Mouse (Mus musculus) lung, postnatal 0 days (tissue): ENCODE measurements around the gene Dnajb4. TPM values are rescaled to one million over a fixed set of nuclear protein-coding genes. Genes with fewer than 3 reads are reported as not detected.

Experiments
- ATAC-seq: fragments of 200-750 bp; cut with Nextera tagmentation; 2 replicates; pipeline ENCODE4 v1.8.0; 2017; ENCODE audit warnings: moderate library complexity
- DNase-seq: peaks from one replicate; pipeline ENCODE4 v3.0.0-alpha.2; 2016; ENCODE audit warnings: low spot score
- H3K27ac ChIP-seq: fragments of 300-500 bp; sonication (generic); 2 replicates; pipeline ENCODE4 v1.5.1; 2014; ENCODE audit warnings: antibody characterized with exemption, mild to moderate bottlenecking, low read length, mixed read lengths
- H3K27me3 ChIP-seq: fragments of 300-500 bp; sonication (generic); replicated peaks from 2 replicates; pipeline ENCODE4 v1.6.1; 2014; ENCODE audit warnings: low read length, mixed read lengths; ENCODE audit not compliant: insufficient read depth
- H3K36me3 ChIP-seq: fragments of 300-500 bp; sonication (generic); 2 replicates; pipeline ENCODE4 v1.6.1; 2014; ENCODE audit warnings: low read length, mixed read lengths; ENCODE audit not compliant: insufficient read depth
- H3K4me1 ChIP-seq: fragments of 300-500 bp; sonication (generic); 2 replicates; pipeline ENCODE4 v1.6.1; 2014; ENCODE audit warnings: antibody characterized with exemption, low read depth, low read length, mixed read lengths; ENCODE audit not compliant: insufficient read depth
- H3K4me2 ChIP-seq: fragments of 300-500 bp; sonication (generic); replicated peaks from 2 replicates; pipeline ENCODE4 v1.6.1; 2014; ENCODE audit warnings: low read depth, mild to moderate bottlenecking, low read length, moderate library complexity, mixed read lengths
- H3K4me3 ChIP-seq: fragments of 300-500 bp; sonication (generic); 2 replicates; pipeline ENCODE4 v1.5.1; 2014; ENCODE audit warnings: low read depth, low read length
- H3K9ac ChIP-seq: fragments of 300-500 bp; sonication (generic); replicated peaks from 2 replicates; pipeline ENCODE4 v1.6.1; 2014; ENCODE audit warnings: low read depth, mild to moderate bottlenecking
- H3K9me3 ChIP-seq: fragments of 300-500 bp; sonication (generic); 2 replicates; pipeline ENCODE4 v1.6.1; 2016; ENCODE audit warnings: low read length, mixed read lengths
- CTCF ChIP-seq: IDR thresholded peaks from 2 replicates; pipeline ENCODE4 v1.5.1; 2016; ENCODE audit warnings: antibody characterized with exemption, mild to moderate bottlenecking
- EP300 ChIP-seq: IDR thresholded peaks from 2 replicates; pipeline ENCODE4 v1.6.1; 2016; ENCODE audit warnings: antibody characterized with exemption, mild to moderate bottlenecking, control low read depth
- WGBS: fragments of 180-500 bp; shearing (Covaris S2); extraction: QIAGEN DNeasy Blood & Tissue Kit; methylation state at CpG from one replicate; pipeline ENCODE4 v1.1.7; 2014; 5-methylcytosine and 5-hydroxymethylcytosine counted together
- polyA plus RNA-seq: library from polyadenylated mRNA; unstranded; fragments of >200 nt; fragmentation: Nextera tagmentation; extraction: Ambion mirVana; gene quantifications from 2 replicates; pipeline ENCODE4 v1.2.1, GENCODE M21; 2015

The Dnajb4 gene
- polyA plus RNA-seq, 1 experiment from 2014 or later: 54.0 TPM

DNA sequence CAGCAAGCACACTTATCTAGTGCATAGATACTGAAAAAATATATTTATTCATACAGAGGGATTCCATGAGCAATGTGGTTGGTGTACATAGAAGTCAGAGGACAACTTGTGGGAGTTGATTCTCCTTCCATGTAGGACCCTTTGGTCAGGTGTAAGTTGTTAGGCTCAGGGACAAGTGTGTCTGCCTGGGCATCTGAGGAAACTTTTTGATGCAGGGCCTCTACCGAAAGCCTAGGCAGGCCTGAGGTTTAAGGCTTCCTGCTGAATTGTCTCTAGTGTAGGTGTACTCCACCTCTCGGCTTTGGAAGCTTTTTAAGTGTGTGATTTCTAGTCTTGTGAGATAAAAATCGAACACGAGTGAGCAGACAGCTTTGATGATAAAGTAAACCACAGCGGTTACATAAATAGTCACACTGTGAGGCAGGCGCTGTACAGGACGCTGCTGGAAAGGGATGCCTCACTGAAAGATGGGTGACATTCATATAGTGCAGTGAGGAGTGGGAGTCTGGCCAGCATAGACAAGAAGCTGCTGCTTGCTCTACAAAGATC lies 1.7 kb upstream of the Dnajb4 start:
- H3K36me3 ChIP-seq: no peaks in the 10 kb centered on the region
- H3K9me3 ChIP-seq: no peaks in the 10 kb centered on the region
- no peak for ATAC-seq

GRCm38 (mm10) chr3:152210728-152211391 lies 758 bp upstream of the Dnajb4 start:
- Histone ChIP-seq H3K9me3 (no peaks in the 10 kb centered on the region), H3K4me3 (peak overlapping the region; percentile 84), H3K36me3 (no peaks in the 10 kb centered on the region), H3K4me1 (peaks cover 9% of the 10 kb centered on the region), H3K27ac (peak overlapping the region; percentile 97), H3K27me3 (no peaks in the 10 kb centered on the region), H3K9ac (peak overlapping the region; percentile 98), H3K4me2 (peak overlapping the region; percentile 85)
- TF ChIP-seq EP300 (no peak), CTCF (no peak)
- WGBS: under 1% methylated on average over 52 of the region's 68 CpGs
- DNase-seq (peak; percentile 79), ATAC-seq (peak; percentile 53)

More for the DNA sequence above, 1.7 kb upstream of the Dnajb4 start:
- WGBS: 0% methylated on average over 7 of the region's 7 CpGs
- DNase-seq: no peak
- 0 out of 2 replicates have a peak overlapping the region, but pooled peaks have one; percentile 97 for H3K27ac ChIP-seq
- TF ChIP-seq CTCF (no peak), EP300 (no peak)
- H3K9ac ChIP-seq: peak overlapping the region; percentile 98
- H3K4me1 ChIP-seq: peaks cover 9% of the 10 kb centered on the region
- H3K4me2 ChIP-seq: peak overlapping the region; percentile 85
- H3K27me3 ChIP-seq: no peaks in the 10 kb centered on the region
- H3K4me3 ChIP-seq: peak overlapping the region; percentile 84

DNA sequence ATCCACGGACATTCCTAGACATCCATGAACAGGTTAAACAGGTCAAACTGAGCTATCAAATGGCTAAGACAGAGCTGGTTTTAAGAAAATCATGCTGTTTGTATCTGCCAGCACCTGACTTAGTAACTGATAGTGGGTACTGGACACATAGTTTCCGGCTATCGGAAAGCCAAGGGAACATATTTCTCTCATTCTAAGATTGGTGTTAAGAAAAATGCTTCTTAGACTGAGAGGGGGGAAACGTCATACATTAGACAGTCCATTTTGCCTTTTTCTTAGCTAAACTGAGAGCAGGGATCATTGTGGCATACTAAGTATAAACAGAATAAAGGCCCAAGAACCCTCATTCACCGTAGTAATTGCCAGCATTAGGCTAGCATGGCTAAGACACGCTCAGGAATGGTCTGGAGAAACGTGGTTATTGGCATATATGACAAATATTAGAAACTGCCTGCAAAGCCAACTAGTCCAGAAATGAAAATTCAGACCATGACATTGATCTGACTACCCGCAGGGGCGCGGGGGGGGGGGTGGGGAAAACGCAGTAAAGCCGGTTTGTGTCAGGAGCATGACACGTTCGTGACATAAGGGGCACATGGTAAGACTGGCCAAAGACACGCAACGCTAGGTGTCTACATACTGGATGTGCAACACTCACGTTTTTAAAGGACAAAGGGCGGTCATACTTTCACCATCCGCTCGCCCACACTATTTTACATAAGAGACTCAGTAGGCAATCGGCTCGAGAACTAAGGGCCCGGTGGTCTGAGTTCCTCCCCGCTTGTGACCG lies 730 bp downstream of the Dnajb4 start:
- H3K27ac ChIP-seq: peak overlapping the region; percentile 97
- 2% methylated on average over 25 of the region's 25 CpGs for WGBS
- ATAC-seq: peak; percentile 29
- 0 out of 2 replicates have a peak, but pooled peaks have one; percentile 11 for TF ChIP-seq CTCF
- TF ChIP-seq EP300: no peak
- peak overlapping the region; percentile 63 for H3K4me2 ChIP-seq
- no peaks in the 10 kb centered on the region for H3K27me3 ChIP-seq
- no peaks in the 10 kb centered on the region for H3K36me3 ChIP-seq
- no peaks in the 10 kb centered on the region for H3K9me3 ChIP-seq
- peak; percentile 81 for DNase-seq
- H3K4me1 ChIP-seq: peaks cover 9% of the 10 kb centered on the region
- H3K9ac ChIP-seq: peak overlapping the region; percentile 99
- H3K4me3 ChIP-seq: peak overlapping the region; percentile 84

- Histone ChIP-seq H3K4me1 (peaks cover 9% of the 10 kb centered on the region), H3K4me3 (no peak overlapping the region), H3K9ac (no peak overlapping the region), H3K36me3 (no peaks in the 10 kb centered on the region), H3K27me3 (no peaks in the 10 kb centered on the region), H3K9me3 (no peaks in the 10 kb centered on the region), H3K4me2 (no peak overlapping the region), H3K27ac (no peak overlapping the region)
- TF ChIP-seq CTCF (no peak), EP300 (no peak)
- DNase-seq (no peak), ATAC-seq (no peak)
- WGBS: 82% methylated on average over 7 of the region's 7 CpGs
These were observed 1.8 kb downstream of the Dnajb4 start for GRCm38 (mm10) chr3:152208096-152208885.

GRCm38 (mm10) chr3:152207156-152207555 lies 2.9 kb downstream of the Dnajb4 start:
- Histone ChIP-seq H3K27ac (no peak overlapping the region), H3K4me2 (no peak overlapping the region), H3K27me3 (no peaks in the 10 kb centered on the region), H3K36me3 (no peaks in the 10 kb centered on the region), H3K9ac (no peak overlapping the region), H3K9me3 (no peaks in the 10 kb centered on the region), H3K4me3 (no peak overlapping the region), H3K4me1 (peaks cover 8% of the 10 kb centered on the region)
- TF ChIP-seq CTCF: no peak
- no peak for TF ChIP-seq EP300
- 93% methylated on average over 4 of the region's 4 CpGs for WGBS
- ATAC-seq (no peak), DNase-seq (no peak)

DNA sequence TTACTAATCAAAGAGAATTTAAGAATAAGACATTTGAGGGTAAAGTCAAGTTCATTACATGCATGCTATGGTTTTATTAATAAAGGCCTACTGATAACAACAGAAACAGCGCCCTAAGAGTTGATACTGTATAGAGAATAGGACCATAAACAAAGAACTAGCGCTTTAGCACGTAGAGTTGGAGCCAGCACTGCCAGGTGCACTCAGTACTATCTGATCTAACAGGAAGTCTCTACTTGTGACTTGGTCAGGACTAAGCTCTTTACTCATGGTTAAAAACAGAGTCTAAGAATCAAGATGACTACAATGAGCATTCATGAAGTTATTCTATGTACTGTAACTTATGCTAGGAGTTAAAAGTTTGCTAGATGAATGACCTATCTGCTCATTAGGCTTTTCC lies 5.5 kb downstream of the Dnajb4 start:
- TF ChIP-seq CTCF: no peak
- no peak for TF ChIP-seq EP300
- no peak for DNase-seq
- Histone ChIP-seq H3K27ac (no peak overlapping the region), H3K4me2 (no peak overlapping the region), H3K4me1 (no peaks in the 10 kb centered on the region), H3K4me3 (no peak overlapping the region), H3K9ac (no peak overlapping the region), H3K9me3 (no peaks in the 10 kb centered on the region), H3K36me3 (no peaks in the 10 kb centered on the region), H3K27me3 (no peaks in the 10 kb centered on the region)
- 77% methylated on average over 3 of the region's 3 CpGs for WGBS
- ATAC-seq: no peak
